Mouse (Mus musculus): ENCODE results near the gene Nfil3. TPM values are rescaled to one million over a fixed set of nuclear protein-coding genes. Genes with fewer than 3 reads are reported as not detected.
A peak's percentile ranks its signal among the peaks of the same experiment; 100 is the strongest.

Nfil3 gene
- total and polyA plus RNA-seq, 3 experiments = 23.5 to 34.6 (median 30.0) TPM

- H3K36me3 ChIP-seq (replicated peaks in 1 of 2; ENCODE audit: control insufficient read depth in 1 of 2, insufficient read depth in 1 of 2, low read length in 1 of 2) = peaks cover 0 to 10% of the 10 kb centered on the region in 2 experiments
- H3K4me1 ChIP-seq (ENCODE audit: control insufficient read depth in 1 of 2, insufficient read depth in 2 of 2) = peaks cover 0 to 25% of the 10 kb centered on the region in 2 experiments; a peak in 2 of 4 replicates
- DNase-seq (ENCODE audit: extremely low read depth) = no peak
- TF ChIP-seq ZKSCAN1 (IDR thresholded peaks at IDR 0.05; ENCODE audit: borderline replicate concordance, low read depth, low read length) (no peak), MEF2A (IDR thresholded peaks at IDR 0.05; ENCODE audit: borderline replicate concordance, low read depth, low read length) (no peak), KAT2A (IDR thresholded peaks at IDR 0.05; ENCODE audit: insufficient replicate concordance, low read length) (no peak), USF1 (IDR thresholded peaks at IDR 0.05; ENCODE audit: low read depth, low read length) (no peak), JUND (conservative IDR thresholded peaks at IDR 0.05; ENCODE audit: low read depth, low read length) (no peak), UBTF (IDR thresholded peaks at IDR 0.05; ENCODE audit: low read depth, low read length) (no peak), POLR2AphosphoS2 (IDR thresholded peaks at IDR 0.05; ENCODE audit: low read depth, low read length) (no peak)
- H3K27ac ChIP-seq (ENCODE audit: insufficient read depth, low read depth) = no peak overlapping the region
- H3K4me2 ChIP-seq (ENCODE audit: insufficient read depth, low read depth, poor library complexity, severe bottlenecking) = no peak overlapping the region
- no peak overlapping the region for H3K9ac ChIP-seq (ENCODE audit: insufficient read depth, low read depth)
- H3K9me3 ChIP-seq (replicated peaks; ENCODE audit: low read length) = no peaks in the 10 kb centered on the region
- in situ Hi-C loops (cut with MboI; ENCODE audit: low pct_ligation_motif_present, low pct_unique_long_range_greater_than_20kb, low sequenced_read_pairs) (no loop called here), dilution Hi-C loops (cut with MboI; ENCODE audit: extremely low pct_ligation_motif_present, extremely low pct_unique_long_range_greater_than_20kb, low sequenced_read_pairs) (no loop called here)
- no peak overlapping the region for H3K4me3 ChIP-seq (replicated peaks in 1 of 3; ENCODE audit: low read depth in 2 of 3, low read length in 2 of 3, poor library complexity in 1 of 3)
- no peaks in the 10 kb centered on the region for H3K27me3 ChIP-seq (replicated peaks)
- peaks cover 30% of the 10 kb centered on the region for H3K79me2 ChIP-seq (replicated peaks; ENCODE audit: control insufficient read depth, extremely low read depth, insufficient read depth, poor library complexity, severe bottlenecking)
Observed at GRCm38 (mm10) chr13:52930582-52930981, 50.3 kb downstream of the Nfil3 start.

GRCm38 (mm10) chr13:52929209-52930171 is 51.4 kb downstream of the Nfil3 start, which contains the start of gene Auh:
Auh (minus strand) TSS chr13:52929681.
- peak within 1 kb of the TSS; percentile 67 for H3K27ac ChIP-seq (ENCODE audit: insufficient read depth, low read depth)
- peak within 1 kb of the TSS; percentile 80 to 95 (median 86) for H3K4me3 ChIP-seq (replicated peaks in 1 of 3; ENCODE audit: low read depth in 2 of 3, low read length in 2 of 3, poor library complexity in 1 of 3)
- peaks cover 0 to 13% of the 10 kb centered on the region in 2 experiments for H3K36me3 ChIP-seq (replicated peaks in 1 of 2; ENCODE audit: control insufficient read depth in 1 of 2, insufficient read depth in 1 of 2, low read length in 1 of 2)
- H3K27me3 ChIP-seq (replicated peaks) = no peaks in the 10 kb centered on the region
- dilution Hi-C loops (cut with MboI; ENCODE audit: extremely low pct_ligation_motif_present, extremely low pct_unique_long_range_greater_than_20kb, low sequenced_read_pairs) (no loop called here), in situ Hi-C loops (cut with MboI; ENCODE audit: low pct_ligation_motif_present, low pct_unique_long_range_greater_than_20kb, low sequenced_read_pairs) (loop anchor here (10.0 kb wide), 1 partner anchor 135 kb away; no protein-coding TSS in a partner anchor)
- DNase-seq (ENCODE audit: extremely low read depth) = peak; percentile 91
- H3K9me3 ChIP-seq (replicated peaks; ENCODE audit: low read length) = peaks cover 6% of the 10 kb centered on the region
- peaks cover 4 to 36% of the 10 kb centered on the region in 2 experiments; a peak in 2 of 4 replicates for H3K4me1 ChIP-seq (ENCODE audit: control insufficient read depth in 1 of 2, insufficient read depth in 2 of 2)
- peaks cover 41% of the 10 kb centered on the region for H3K79me2 ChIP-seq (replicated peaks; ENCODE audit: control insufficient read depth, extremely low read depth, insufficient read depth, poor library complexity, severe bottlenecking)
- peak within 1 kb of the TSS; percentile 92 for H3K4me2 ChIP-seq (ENCODE audit: insufficient read depth, low read depth, poor library complexity, severe bottlenecking)
- peak within 1 kb of the TSS; percentile 53 for H3K9ac ChIP-seq (ENCODE audit: insufficient read depth, low read depth)
- TF ChIP-seq MXI1 (IDR thresholded peaks at IDR 0.05; ENCODE audit: low read depth, low read length) (no peak; the same call in 1 of the 2 replicates), MAX (IDR thresholded peaks at IDR 0.05; ENCODE audit: low read length) (no peak), CHD2 (IDR thresholded peaks at IDR 0.05; ENCODE audit: low read length) (no peak), ETS1 (conservative IDR thresholded peaks at IDR 0.05; ENCODE audit: low read depth, low read length) (no peak), RAD21 (IDR thresholded peaks at IDR 0.05; ENCODE audit: low read depth, low read length) (no peak; the same call in 1 of the 2 replicates), USF1 (IDR thresholded peaks at IDR 0.05; ENCODE audit: low read depth, low read length) (no peak), ZMIZ1 (IDR thresholded peaks at IDR 0.05; ENCODE audit: low read depth, low read length) (no peak), IRF4 (IDR thresholded peaks at IDR 0.05; ENCODE audit: low read depth, low read length) (no peak), POLR2A (IDR thresholded peaks at IDR 0.05; ENCODE audit: low read depth, low read length) (peak; percentile 67), ZNF384 (IDR thresholded peaks at IDR 0.05; ENCODE audit: low read depth, low read length) (0 out of 2 replicates have a peak, but pooled peaks have one; percentile 9), KAT2A (IDR thresholded peaks at IDR 0.05; ENCODE audit: insufficient replicate concordance, low read length) (no peak), CTCF (conservative IDR thresholded peaks at IDR 0.05 in 1 of 2, IDR thresholded peaks at IDR 0.05 in 1 of 2; ENCODE audit: low read depth in 2 of 2, low read length in 2 of 2) (peak in 1 of 2 experiments; percentile 25; a peak in 2 of 4 replicates), MAZ (IDR thresholded peaks at IDR 0.05; ENCODE audit: low read depth, low read length) (no peak), MAFK (IDR thresholded peaks at IDR 0.05; ENCODE audit: insufficient replicate concordance, low read length) (no peak), CHD1 (IDR thresholded peaks at IDR 0.05; ENCODE audit: low read depth, low read length) (peak; percentile 70; the same call in 1 of the 2 replicates), TCF12 (IDR thresholded peaks at IDR 0.05; ENCODE audit: low read depth, low read length) (peak; percentile 87), SIN3A (IDR thresholded peaks at IDR 0.05; ENCODE audit: low read length) (peak; percentile 51; the same call in 1 of the 2 replicates), E2F4 (IDR thresholded peaks at IDR 0.05; ENCODE audit: insufficient replicate concordance, low read depth, low read length) (no peak), ZKSCAN1 (IDR thresholded peaks at IDR 0.05; ENCODE audit: borderline replicate concordance, low read depth, low read length) (no peak), POLR2AphosphoS2 (IDR thresholded peaks at IDR 0.05; ENCODE audit: low read depth, low read length) (no peak), MYC (IDR thresholded peaks at IDR 0.05; ENCODE audit: low read depth, low read length) (no peak), HCFC1 (IDR thresholded peaks at IDR 0.05; ENCODE audit: low read depth, low read length) (peak; percentile 55), EP300 (IDR thresholded peaks at IDR 0.05; ENCODE audit: low read length) (no peak), TBP (conservative IDR thresholded peaks at IDR 0.05; ENCODE audit: low read depth, low read length) (0 out of 2 replicates have a peak, but pooled peaks have one; percentile 23), RCOR1 (conservative IDR thresholded peaks at IDR 0.05; ENCODE audit: low read depth, low read length) (no peak), UBTF (IDR thresholded peaks at IDR 0.05; ENCODE audit: low read depth, low read length) (peak; percentile 82; the same call in 1 of the 2 replicates), PAX5 (IDR thresholded peaks at IDR 0.05; ENCODE audit: low read length) (no peak)
